Mouse (Mus musculus) cerebellum, adult (tissue): Measurements from ENCODE around the gene Cfap97d2.
"Not testable (repeated sequence)": the region's sequence is repeated elsewhere in the genome, so short reads cannot be mapped to it uniquely, and the experiment has no call there.

ENCODE experiments used
- ATAC-seq: cut with Nextera tagmentation; 2 replicates; pipeline ENCODE4 v1.9.2; 2017; ENCODE audit warnings: mild to moderate bottlenecking, moderate library complexity, mixed read lengths; ENCODE audit not compliant: insufficient number of reproducible peaks, low FRiP score, low TSS enrichment

Cfap97d2 gene

GRCm38 (mm10) chr8:13740323-13740770 is 34.7 kb downstream of the Cfap97d2 start:
- ATAC-seq, result no peak

- ATAC-seq, result no peak
These were observed 35.3 kb downstream of the Cfap97d2 start for GRCm38 (mm10) chr8:13740817-13741613.

DNA sequence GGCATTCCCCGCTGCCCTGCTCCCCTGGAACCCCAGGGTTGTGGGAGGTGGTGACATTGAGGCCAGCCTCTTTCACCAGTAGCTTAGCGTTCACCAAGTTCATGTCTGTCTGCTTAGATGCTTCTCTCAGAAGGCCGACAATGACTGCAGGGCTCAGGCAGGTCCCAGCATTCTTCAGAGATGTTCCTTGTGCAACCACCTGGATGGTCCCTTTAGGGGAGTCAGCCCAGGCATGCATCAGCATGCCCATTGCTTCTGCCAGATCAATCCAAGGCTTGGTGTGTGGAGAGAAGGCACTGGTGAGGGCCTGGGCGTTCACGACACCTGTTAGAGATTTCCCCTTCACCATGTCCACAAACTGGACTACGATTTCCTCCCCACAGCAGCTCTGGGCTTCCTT is 40.5 kb downstream of the Cfap97d2 start:
- ATAC-seq, result not testable (repeated sequence)

- no peak for ATAC-seq
These were observed 41.9 kb downstream of the Cfap97d2 start for GRCm38 (mm10) chr8:13747626-13748025.

DNA sequence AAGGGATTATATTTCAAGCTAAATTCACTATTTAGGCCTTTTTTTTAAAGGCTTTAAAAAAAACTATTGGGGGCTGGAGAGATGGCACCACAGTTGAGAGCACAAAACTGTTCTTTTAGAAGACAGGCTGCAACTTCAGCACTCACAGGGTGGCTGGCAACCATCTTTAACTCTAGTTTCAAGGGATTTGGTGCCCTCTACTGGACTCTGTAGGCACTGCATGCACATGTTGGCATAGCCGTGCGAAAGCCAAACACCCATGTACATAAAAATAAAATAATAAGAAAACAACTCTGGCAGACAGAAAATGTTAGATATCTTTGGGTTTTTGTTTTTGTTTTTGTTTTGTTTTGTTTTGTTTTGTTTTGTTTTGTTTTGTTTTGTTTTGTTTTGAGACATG is 48.0 kb downstream of the Cfap97d2 start:
- no peak for ATAC-seq

DNA sequence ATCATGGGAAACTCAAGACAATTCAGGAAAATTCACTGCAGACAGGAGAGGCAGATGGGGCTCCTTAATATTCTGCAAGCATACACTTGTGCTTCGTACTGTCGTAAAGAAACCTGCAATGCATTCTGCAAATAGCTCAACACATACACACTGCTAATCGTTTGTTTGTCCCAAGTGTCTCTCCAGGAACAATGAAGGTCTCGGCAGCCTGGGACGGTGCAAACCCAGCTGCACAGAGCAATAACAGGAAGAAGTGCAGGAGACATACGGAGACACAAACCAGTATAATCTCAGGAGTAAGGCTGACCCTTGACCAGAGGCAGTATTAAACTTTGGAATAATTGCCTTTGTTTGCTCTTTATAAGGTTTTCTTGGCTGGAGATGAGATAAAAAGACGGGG is 50.8 kb downstream of the Cfap97d2 start:
- ATAC-seq, result no peak

DNA sequence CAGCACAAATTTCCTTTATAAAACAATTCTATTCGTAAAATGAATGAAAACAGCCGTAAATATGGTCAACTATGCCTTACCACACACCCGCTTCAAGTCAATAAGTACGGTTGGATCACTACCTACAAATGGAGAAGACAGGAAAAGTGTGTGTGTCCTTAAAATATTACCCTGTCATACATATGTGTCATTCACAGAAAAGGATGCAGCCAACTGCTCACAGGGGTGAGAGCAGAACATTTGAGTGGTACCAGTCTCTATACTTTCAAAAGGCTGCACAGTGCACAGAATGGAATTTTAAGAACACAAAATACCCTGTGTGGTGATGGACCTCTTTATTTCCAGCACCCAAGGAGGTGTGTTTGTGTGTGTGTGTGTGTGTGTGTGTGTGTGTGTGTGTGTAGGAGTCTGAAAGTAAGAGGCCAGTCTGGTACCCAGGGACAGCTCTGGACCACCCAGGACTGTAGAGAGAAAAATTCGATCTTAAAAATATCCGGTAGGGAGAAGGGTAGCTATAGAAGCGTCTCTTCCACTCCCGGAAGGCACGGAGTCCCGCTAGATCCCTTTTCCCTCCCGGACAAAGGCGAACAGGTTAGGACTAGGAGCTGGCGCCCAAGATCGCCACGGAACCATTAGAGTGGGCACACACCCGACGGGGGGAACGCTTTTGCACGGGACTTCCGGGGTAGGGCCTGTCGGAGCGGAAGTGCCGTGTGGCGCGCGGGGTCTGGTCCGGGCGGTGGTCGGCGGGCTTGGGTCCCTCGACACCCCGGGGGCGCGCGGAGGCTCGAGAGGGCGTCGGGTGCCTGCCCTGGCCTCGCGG is 51.5 kb downstream of the Cfap97d2 start, which contains the start of gene Cdc16:
TSS of gene Cdc16 (plus strand) at position 695 of the 823 bp plus-strand sequence.
- ATAC-seq, result peak; percentile 86

- ATAC-seq, result 0 out of 2 replicates have a peak, but pooled peaks have one; percentile 9
These were observed 52.4 kb downstream of the Cfap97d2 start for GRCm38 (mm10) chr8:13757805-13758727.

DNA sequence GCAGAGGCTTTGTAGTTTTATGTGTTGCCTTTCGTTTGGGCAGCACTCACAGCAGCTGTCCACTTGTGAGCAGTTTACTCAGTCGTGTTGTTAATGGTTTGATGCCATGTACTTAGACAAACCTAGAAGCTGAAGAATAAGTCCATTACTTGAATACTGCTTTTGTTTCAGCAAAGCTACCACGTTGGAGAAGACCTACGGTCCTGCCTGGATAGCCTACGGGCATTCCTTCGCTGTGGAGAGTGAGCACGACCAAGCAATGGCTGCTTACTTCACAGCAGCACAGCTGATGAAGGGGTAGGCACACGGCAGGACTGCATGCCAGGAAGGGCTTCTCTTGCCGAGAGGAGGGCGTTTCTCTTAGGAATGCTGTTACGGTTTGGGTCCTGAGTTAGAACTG is 63.5 kb downstream of the Cfap97d2 start:
- no peak for ATAC-seq

DNA sequence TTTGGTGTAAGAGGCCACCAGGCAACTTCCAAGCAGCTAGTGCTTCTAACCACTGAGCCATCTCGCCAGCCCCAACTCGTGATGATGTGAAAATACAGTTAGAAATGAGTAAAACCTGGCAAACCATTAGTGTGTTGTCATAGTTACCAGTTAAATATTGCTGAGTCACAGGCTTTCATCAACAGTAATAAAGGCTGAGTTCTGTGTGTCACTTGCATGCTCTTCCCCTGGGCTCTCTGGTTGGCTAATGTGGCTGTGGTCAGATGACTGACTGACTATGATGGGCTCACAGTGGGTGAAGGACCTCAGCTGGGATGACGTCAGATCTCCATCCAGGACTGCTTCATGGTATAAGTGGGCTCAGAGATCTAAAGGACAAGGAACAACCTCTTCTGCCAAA is 74.8 kb downstream of the Cfap97d2 start:
- ATAC-seq, result no peak

GRCm38 (mm10) chr8:13785250-13785763 is 79.6 kb downstream of the Cfap97d2 start, which contains the start of gene Upf3a:
Gene Upf3a (plus strand): TSS chr8:13785615.
- peak; percentile 95 for ATAC-seq

GRCm38 (mm10) chr8:13785764-13786299 is 80.1 kb downstream of the Cfap97d2 start:
- ATAC-seq, result peak; percentile 87

GRCm38 (mm10) chr8:13789606-13790005 is 83.9 kb downstream of the Cfap97d2 start:
- ATAC-seq, result no peak
